Mouse (Mus musculus) heart, embryonic 11.5 days (tissue): ENCODE data around the gene Olfr871. TPM values are rescaled to one million over a fixed set of nuclear protein-coding genes. Genes with fewer than 3 reads are reported as not detected.
"Not testable (repeated sequence)": the region's sequence is repeated elsewhere in the genome, so short reads cannot be mapped to it uniquely, and the experiment has no call there.

Source experiments
- ATAC-seq: fragments of 200-750 bp; cut with Nextera tagmentation; replicated peaks from 2 replicates; pipeline ENCODE4 v1.8.0; 2017; ENCODE audit warnings: moderate library complexity; ENCODE audit not compliant: insufficient number of reproducible peaks, low FRiP score, low TSS enrichment
- H3K27ac ChIP-seq: fragments of 300-500 bp; sonication (generic); 2 replicates; pipeline ENCODE4 v1.5.1; 2014; ENCODE audit warnings: mild to moderate bottlenecking, low read depth, low read length
- H3K27me3 ChIP-seq: fragments of 300-500 bp; sonication (generic); 2 replicates; pipeline ENCODE4 v1.6.1; 2014; ENCODE audit warnings: mild to moderate bottlenecking, low read length, mixed read lengths; ENCODE audit not compliant: control insufficient read depth, insufficient read depth
- H3K36me3 ChIP-seq: fragments of 300-500 bp; sonication (generic); 2 replicates; pipeline ENCODE4 v1.6.1; 2014; ENCODE audit warnings: mild to moderate bottlenecking, low read length, moderate library complexity, mixed read lengths; ENCODE audit not compliant: control insufficient read depth, insufficient read depth
- H3K4me1 ChIP-seq: fragments of 300-500 bp; sonication (generic); 2 replicates; pipeline ENCODE4 v1.6.1; 2014; ENCODE audit warnings: low read length; ENCODE audit not compliant: control insufficient read depth, insufficient read depth
- H3K4me2 ChIP-seq: fragments of 300-500 bp; sonication (generic); 2 replicates; pipeline ENCODE4 v1.6.1; 2014; ENCODE audit warnings: mild to moderate bottlenecking, moderate library complexity
- H3K4me3 ChIP-seq: fragments of 300-500 bp; sonication (generic); 2 replicates; pipeline ENCODE4 v1.5.1; 2014; ENCODE audit warnings: low read depth, low read length
- H3K9ac ChIP-seq: fragments of 300-500 bp; sonication (generic); 2 replicates; pipeline ENCODE4 v1.6.1; 2014; ENCODE audit warnings: mild to moderate bottlenecking, low read depth, low read length, moderate library complexity
- H3K9me3 ChIP-seq: fragments of 300-500 bp; sonication (generic); replicated peaks from 2 replicates; pipeline ENCODE4 v1.6.1; 2016; ENCODE audit warnings: low read length; ENCODE audit not compliant: control insufficient read depth
- WGBS: fragments of 180-500 bp; shearing (Covaris S2); extraction: QIAGEN DNeasy Blood & Tissue Kit; methylation state at CpG from one replicate; pipeline ENCODE4 v1.1.7; 2014; ENCODE audit not compliant: insufficient replicate concordance; 5-methylcytosine and 5-hydroxymethylcytosine counted together
- polyA plus RNA-seq: library from polyadenylated mRNA; unstranded; fragments of >200 nt; fragmentation: Nextera tagmentation; extraction: Ambion mirVana; gene quantifications from 2 replicates; pipeline ENCODE4 v1.2.1, GENCODE M21; 2014

Olfr871 gene
- polyA plus RNA-seq, result not detected in 2 replicates

GRCm38 (mm10) chr9:20211907-20212306 lies at the start of gene Olfr871:
Olfr871 (plus strand) TSS chr9:20212207.
- Histone ChIP-seq H3K9me3 (0 out of 2 replicates have a peak, but pooled peaks cover under 1% of the 10 kb centered on the region), H3K9ac (no peak within 1 kb of the TSS), H3K27me3 (no peaks in the 10 kb centered on the region), H3K4me1 (no peaks in the 10 kb centered on the region), H3K27ac (no peak within 1 kb of the TSS), H3K36me3 (no peaks in the 10 kb centered on the region), H3K4me2 (no peak within 1 kb of the TSS), H3K4me3 (no peak within 1 kb of the TSS)
- no peak for ATAC-seq

GRCm38 (mm10) chr9:20173957-20174356 lies 38.0 kb upstream of the Olfr871 start, which contains the start of gene Olfr870:
Olfr870 (minus strand) TSS chr9:20174057.
- H3K36me3 ChIP-seq, result no peaks in the 10 kb centered on the region
- no peak within 1 kb of the TSS for H3K4me2 ChIP-seq
- ATAC-seq, result no peak
- 65% methylated on average over 2 of the region's 2 CpGs for WGBS
- H3K27ac ChIP-seq, result no peak within 1 kb of the TSS
- H3K9ac ChIP-seq, result no peak within 1 kb of the TSS
- no peaks in the 10 kb centered on the region for H3K9me3 ChIP-seq
- no peaks in the 10 kb centered on the region for H3K4me1 ChIP-seq
- no peaks in the 10 kb centered on the region for H3K27me3 ChIP-seq
- no peak within 1 kb of the TSS for H3K4me3 ChIP-seq

GRCm38 (mm10) chr9:20179463-20179862 lies 32.5 kb upstream of the Olfr871 start:
- Histone ChIP-seq H3K27ac (no peak overlapping the region), H3K36me3 (no peaks in the 10 kb centered on the region), H3K4me3 (no peak overlapping the region), H3K9ac (no peak overlapping the region), H3K27me3 (no peaks in the 10 kb centered on the region), H3K4me2 (no peak overlapping the region), H3K9me3 (no peaks in the 10 kb centered on the region), H3K4me1 (no peaks in the 10 kb centered on the region)
- no peak for ATAC-seq
- WGBS, result 56% methylated on average over 5 of the region's 5 CpGs

- H3K9ac ChIP-seq, result no peak overlapping the region
- no peak overlapping the region for H3K27ac ChIP-seq
- no peaks in the 10 kb centered on the region for H3K36me3 ChIP-seq
- no peaks in the 10 kb centered on the region for H3K4me1 ChIP-seq
- H3K4me3 ChIP-seq, result no peak overlapping the region
- ATAC-seq, result no peak
- peaks cover 6% of the 10 kb centered on the region; the same call in 1 of the 2 replicates for H3K9me3 ChIP-seq
- H3K4me2 ChIP-seq, result no peak overlapping the region
- no peaks in the 10 kb centered on the region for H3K27me3 ChIP-seq
- 55% methylated on average over 1 of the region's 1 CpGs for WGBS
Measured at GRCm38 (mm10) chr9:20202131-20202530, 9.9 kb upstream of the Olfr871 start.

GRCm38 (mm10) chr9:20203413-20203984 lies 8.5 kb upstream of the Olfr871 start:
- WGBS, result 80% methylated on average over 7 of the region's 7 CpGs
- H3K36me3 ChIP-seq, H3K4me3 ChIP-seq, H3K27ac ChIP-seq, H3K9ac ChIP-seq, H3K27me3 ChIP-seq, H3K4me2 ChIP-seq, H3K9me3 ChIP-seq, ATAC-seq, H3K4me1 ChIP-seq: not testable (repeated sequence)

GRCm38 (mm10) chr9:20210812-20211211 lies 1.2 kb upstream of the Olfr871 start:
- Histone ChIP-seq H3K9ac (no peak overlapping the region), H3K4me3 (no peak overlapping the region), H3K36me3 (no peaks in the 10 kb centered on the region), H3K9me3 (no peaks in the 10 kb centered on the region), H3K27me3 (no peaks in the 10 kb centered on the region), H3K27ac (no peak overlapping the region), H3K4me2 (no peak overlapping the region), H3K4me1 (no peaks in the 10 kb centered on the region)
- ATAC-seq, result no peak
- 51% methylated on average over 1 of the region's 1 CpGs for WGBS

- ATAC-seq, result no peak
- Histone ChIP-seq H3K9ac (no peak overlapping the region), H3K9me3 (no peaks in the 10 kb centered on the region), H3K4me1 (no peaks in the 10 kb centered on the region), H3K27ac (no peak overlapping the region), H3K4me3 (no peak overlapping the region), H3K27me3 (no peaks in the 10 kb centered on the region), H3K4me2 (no peak overlapping the region), H3K36me3 (no peaks in the 10 kb centered on the region)
- 49% methylated on average over 2 of the region's 2 CpGs for WGBS
Measured at GRCm38 (mm10) chr9:20211477-20211876, 530 bp upstream of the Olfr871 start.

- Histone ChIP-seq H3K9me3 (0 out of 2 replicates have a peak, but pooled peaks cover 2% of the 10 kb centered on the region), H3K27ac (no peak within 1 kb of the TSS), H3K4me2 (no peak within 1 kb of the TSS), H3K4me3 (no peak within 1 kb of the TSS), H3K36me3 (no peaks in the 10 kb centered on the region), H3K9ac (no peak within 1 kb of the TSS), H3K4me1 (no peaks in the 10 kb centered on the region), H3K27me3 (no peaks in the 10 kb centered on the region)
- ATAC-seq, result no peak
Measured at GRCm38 (mm10) chr9:20236819-20237218, 24.8 kb downstream of the Olfr871 start, which contains the start of gene Olfr872. Olfr872 (plus strand) TSS chr9:20237119.

- no peak overlapping the region for H3K9ac ChIP-seq
- H3K27ac ChIP-seq, result no peak overlapping the region
- WGBS, result 50% methylated on average over 2 of the region's 2 CpGs
- ATAC-seq, result no peak
- no peak overlapping the region for H3K4me2 ChIP-seq
- H3K4me3 ChIP-seq, result no peak overlapping the region
- H3K27me3 ChIP-seq, result no peaks in the 10 kb centered on the region
- 0 out of 2 replicates have a peak, but pooled peaks cover 2% of the 10 kb centered on the region for H3K9me3 ChIP-seq
- H3K36me3 ChIP-seq, result no peaks in the 10 kb centered on the region
- no peaks in the 10 kb centered on the region for H3K4me1 ChIP-seq
Measured at GRCm38 (mm10) chr9:20237378-20237777, 25.4 kb downstream of the Olfr871 start.
